ENCODE assay signal across 16 mouse cellular contexts in genomic region chr2:81439082-81439481, GRCm38 (mm10).
"Had no signal": no experiment of that assay in that cellular context is flagged by ENCODE, and none has a peak within 500 bp of the region (broad histone marks: within the 10 kb centered on the region; RNA-seq: fewer than 3 reads in every experiment).

No protein-coding gene starts in this region.

- DNase-seq: kidney, adult 11 months; kidney, adult 9 months; kidney, postnatal 36 days; lung, embryonic 14.5 days; lung, postnatal 10 days; lung, postnatal 4 days; right cerebral cortex, postnatal 4 days; spleen, adult 18-20 months; thymus, adult 18-20 months; thymus, postnatal 14 days had no signal

- H3K36me3 ChIP-seq: limb, embryonic 15.5 days; liver, embryonic 12.5 days; midbrain, embryonic 12.5 days; neural tube, embryonic 15.5 days had no signal

- H3K9ac ChIP-seq: limb, embryonic 15.5 days; liver, embryonic 12.5 days; lung, embryonic 14.5 days; midbrain, embryonic 12.5 days; neural tube, embryonic 15.5 days had no signal

- H3K4me2 ChIP-seq: limb, embryonic 15.5 days; liver, embryonic 12.5 days; lung, embryonic 14.5 days; midbrain, embryonic 12.5 days; neural tube, embryonic 15.5 days had no signal

- H3K9me3 ChIP-seq: limb, embryonic 15.5 days; liver, embryonic 12.5 days; midbrain, embryonic 12.5 days; neural tube, embryonic 15.5 days had no signal

- H3K27me3 ChIP-seq: limb, embryonic 15.5 days; liver, embryonic 12.5 days; midbrain, embryonic 12.5 days; neural tube, embryonic 15.5 days had no signal

- H3K4me3 ChIP-seq: left cerebral cortex, adult 2 months; limb, embryonic 15.5 days; liver, embryonic 12.5 days; midbrain, embryonic 12.5 days; neural tube, embryonic 15.5 days had no signal

- H3K27ac ChIP-seq: kidney, postnatal 0 days; left cerebral cortex, adult 2 months; limb, embryonic 15.5 days; liver, embryonic 12.5 days; midbrain, embryonic 12.5 days; neural tube, embryonic 15.5 days had no signal

- ATAC-seq: liver, embryonic 12.5 days had no signal

- H3K4me1 ChIP-seq: limb, embryonic 15.5 days; liver, embryonic 12.5 days; midbrain, embryonic 12.5 days; neural tube, embryonic 15.5 days had no signal
